19 mouse cellular contexts compared by ENCODE assay signal in genomic region chr12:84802625-84803024, GRCm38 (mm10).
"Had no signal": no experiment of that assay in that cellular context is flagged by ENCODE, and none has a peak within 500 bp of the region (broad histone marks: within the 10 kb centered on the region; RNA-seq: fewer than 3 reads in every experiment).

No protein-coding gene starts in this region.

- DNase-seq: kidney, adult 11 months; kidney, adult 8-10 months; kidney, postnatal 10 days; kidney, postnatal 36 days; layer of hippocampus, postnatal 36 days; liver, embryonic 13.5 days; lung, embryonic 14.5 days; lung, postnatal 14 days; midbrain, embryonic 14.5 days; retina, postnatal 1 day; right cerebral cortex, postnatal 25 days; spleen, adult 18-20 months; thymus, postnatal 25 days had no signal

- H3K27ac ChIP-seq: kidney, embryonic 15.5 days; left cerebral cortex, adult 2 months; liver, embryonic 13.5 days; macrophage; neural tube, embryonic 13.5 days; stomach, embryonic 15.5 days had no signal

- H3K27me3 ChIP-seq: neural tube, embryonic 13.5 days; stomach, embryonic 15.5 days had no signal

- H3K4me1 ChIP-seq: neural tube, embryonic 13.5 days had no signal

- H3K9me3 ChIP-seq: kidney, embryonic 15.5 days; liver, embryonic 13.5 days; megakaryocyte, embryonic 14.5 days; neural tube, embryonic 13.5 days; stomach, embryonic 15.5 days had no signal

- H3K9ac ChIP-seq: kidney, embryonic 15.5 days; liver, embryonic 13.5 days; lung, embryonic 14.5 days; neural tube, embryonic 13.5 days; stomach, embryonic 15.5 days had no signal

- H3K4me3 ChIP-seq: kidney, embryonic 15.5 days; left cerebral cortex, adult 2 months; liver, embryonic 13.5 days; megakaryocyte, embryonic 14.5 days; neural tube, embryonic 13.5 days; stomach, embryonic 15.5 days had no signal

- H3K36me3 ChIP-seq: kidney, embryonic 15.5 days; liver, embryonic 13.5 days; neural tube, embryonic 13.5 days; stomach, embryonic 15.5 days had no signal
